Mouse (Mus musculus) small intestine, adult 2 months (tissue): ENCODE measurements around the gene Ulbp1.

Source experiments
- CTCF ChIP-seq: fragments of 200-500 bp; IDR thresholded peaks from 2 replicates; pipeline ENCODE4 v1.5.1; 2012; ENCODE audit warnings: low read depth, mild to moderate bottlenecking, control low read depth, inconsistent platforms, low read length, moderate library complexity, mixed read lengths; ENCODE audit not compliant: insufficient replicate concordance, insufficient read length; ENCODE audit errors: extremely low read depth
- POLR2A ChIP-seq: fragments of 200-500 bp; IDR thresholded peaks from 2 replicates; pipeline ENCODE4 v1.6.1; 2012; ENCODE audit warnings: low read depth, mild to moderate bottlenecking, control low read depth, inconsistent platforms, low read length, moderate library complexity

DNA sequence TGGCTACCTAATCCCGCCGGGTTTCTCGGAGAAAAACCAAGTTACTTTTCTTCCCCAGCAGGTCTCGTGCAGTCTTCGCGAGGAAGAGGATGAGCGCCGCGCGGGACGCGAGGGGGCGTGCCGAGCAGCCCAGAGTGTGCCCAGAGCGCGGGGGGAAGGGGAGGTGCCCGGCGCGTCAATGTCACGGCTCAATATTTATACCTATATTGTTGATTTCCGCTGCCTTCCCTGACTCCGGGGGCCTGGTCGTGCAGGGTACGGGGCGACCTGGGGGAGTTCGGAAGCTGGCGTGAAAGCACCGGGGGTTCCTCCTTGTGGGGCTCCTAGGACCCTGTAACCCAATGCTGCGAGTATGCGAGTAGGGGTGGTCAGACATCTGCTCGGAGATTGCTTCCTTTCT lies 82.3 kb downstream of the Ulbp1 start:
- no peak for TF ChIP-seq POLR2A
- no peak for TF ChIP-seq CTCF
